Mouse (Mus musculus) brain, embryonic 14.5 days (tissue): ENCODE measurements at regions not wholly inside any gene's neighbourhood (a gene's known extent, or its start where the extent isn't known, plus 50 kb on each side); places are given as distances from the start of the nearest gene placed in this dataset.

Experiments
- DNase-seq: peaks from one replicate; pipeline ENCODE4 v3.0.0-alpha.2; 2011; ENCODE audit warnings: low read depth
- CTCF ChIP-seq: fragments of 200-500 bp; IDR thresholded peaks from 2 replicates; pipeline ENCODE4 v1.5.1; 2012; ENCODE audit warnings: inconsistent platforms, mild to moderate bottlenecking, moderate library complexity, borderline replicate concordance; ENCODE audit not compliant: insufficient read depth, insufficient read length; ENCODE audit errors: extremely low read depth
- POLR2A ChIP-seq: fragments of 200-500 bp; IDR thresholded peaks from 2 replicates; pipeline ENCODE4 v1.6.1; 2012; ENCODE audit warnings: mild to moderate bottlenecking, inconsistent platforms, borderline replicate concordance; ENCODE audit not compliant: poor library complexity, insufficient read depth, insufficient read length, severe bottlenecking; ENCODE audit errors: extremely low read depth

DNA sequence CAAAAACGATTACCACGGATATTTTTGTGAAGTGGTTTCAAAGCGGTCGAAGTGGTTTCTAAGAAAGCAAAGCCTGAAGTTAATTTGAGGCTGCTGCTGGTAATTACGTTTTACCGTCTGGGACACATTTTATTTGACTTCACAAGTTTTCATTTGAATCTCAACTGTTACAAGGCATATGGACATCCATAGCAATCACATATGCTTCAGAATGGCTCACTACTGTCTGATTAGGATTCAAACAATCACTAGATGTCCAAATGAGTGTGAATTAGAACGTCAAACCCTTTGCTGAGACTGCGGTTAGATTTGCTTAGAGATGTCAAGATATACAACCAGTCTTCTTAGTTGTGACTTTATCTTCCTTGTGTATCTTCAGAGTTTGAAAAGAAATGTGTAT lies 1577.1 kb downstream of the Grik2 start:
- DNase-seq = peak; percentile 63
- TF ChIP-seq POLR2A (no peak), CTCF (no peak)
